Mouse (Mus musculus) heart, embryonic 12.5 days (tissue): ENCODE data around the gene Tmbim1. TPM values are rescaled to one million over a fixed set of nuclear protein-coding genes. Genes with fewer than 3 reads are reported as not detected.
"Not testable (repeated sequence)": the region's sequence is repeated elsewhere in the genome, so short reads cannot be mapped to it uniquely, and the experiment has no call there.

Experiments used
- ATAC-seq: fragments of 200-750 bp; cut with Nextera tagmentation; 2 replicates; pipeline ENCODE4 v1.8.0; 2017; ENCODE audit warnings: moderate TSS enrichment, moderate library complexity; ENCODE audit not compliant: insufficient number of reproducible peaks, low FRiP score
- H3K27ac ChIP-seq: fragments of 300-500 bp; sonication (generic); 2 replicates; pipeline ENCODE4 v1.5.1; 2016; ENCODE audit warnings: mild to moderate bottlenecking, moderate library complexity; ENCODE audit not compliant: poor library complexity, severe bottlenecking
- H3K27me3 ChIP-seq: fragments of 300-500 bp; sonication (generic); replicated peaks from 2 replicates; pipeline ENCODE4 v1.6.1; 2016; ENCODE audit warnings: mild to moderate bottlenecking, moderate library complexity
- H3K36me3 ChIP-seq: fragments of 300-500 bp; sonication (generic); 2 replicates; pipeline ENCODE4 v1.6.1; 2016; ENCODE audit warnings: mild to moderate bottlenecking, moderate library complexity
- H3K4me1 ChIP-seq: fragments of 300-500 bp; sonication (generic); replicated peaks from 2 replicates; pipeline ENCODE4 v1.6.1; 2016; ENCODE audit warnings: mild to moderate bottlenecking
- H3K4me2 ChIP-seq: fragments of 300-500 bp; sonication (generic); 2 replicates; pipeline ENCODE4 v1.6.1; 2016; ENCODE audit warnings: mild to moderate bottlenecking, moderate library complexity
- H3K4me3 ChIP-seq: fragments of 300-500 bp; sonication (generic); 2 replicates; pipeline ENCODE4 v1.5.1; 2016; ENCODE audit warnings: mild to moderate bottlenecking
- H3K9ac ChIP-seq: fragments of 300-500 bp; sonication (generic); 2 replicates; pipeline ENCODE4 v1.6.1; 2016; ENCODE audit warnings: mild to moderate bottlenecking, moderate library complexity
- H3K9me3 ChIP-seq: fragments of 300-500 bp; sonication (generic); replicated peaks from 2 replicates; pipeline ENCODE4 v1.6.1; 2016; ENCODE audit warnings: mild to moderate bottlenecking, moderate library complexity
- WGBS: fragments of 180-500 bp; shearing (Covaris S2); methylation state at CpG from one replicate; pipeline ENCODE4 v1.1.7; 2016; 5-methylcytosine and 5-hydroxymethylcytosine counted together
- polyA plus RNA-seq: library from polyadenylated mRNA; unstranded; fragments of >200 nt; fragmentation: Nextera tagmentation; extraction: Ambion mirVana; gene quantifications from 2 replicates; pipeline ENCODE4 v1.2.1, GENCODE M21; 2016

Tmbim1 gene
- 41.1 and 42.9 TPM in 2 replicates for polyA plus RNA-seq

DNA sequence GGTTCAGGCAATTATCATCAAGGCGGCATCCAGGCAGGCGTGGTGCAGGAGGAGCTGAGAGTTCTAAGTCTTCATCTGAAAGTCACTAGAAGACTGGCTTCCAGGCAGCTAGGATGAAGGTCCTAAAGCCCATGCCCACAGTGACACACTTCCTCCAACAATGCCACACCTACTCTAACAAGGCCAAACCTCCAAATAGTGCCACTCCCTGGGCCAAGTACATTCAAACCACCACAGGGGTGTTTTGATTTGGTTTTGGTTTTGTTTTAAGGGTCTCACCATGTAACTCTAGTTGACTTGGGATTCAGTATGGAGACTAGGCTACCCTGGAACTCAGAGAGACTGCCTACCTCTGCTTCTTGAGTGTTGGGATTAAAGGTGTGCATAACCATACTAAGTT is at the start of gene Tmbim1:
Gene Tmbim1 (minus strand): TSS at position 101 of the 400 bp plus-strand sequence.
- Histone ChIP-seq H3K4me1 (peaks cover 61% of the 10 kb centered on the region), H3K27ac (peak within 1 kb of the TSS; percentile 91), H3K4me3 (peak within 1 kb of the TSS; percentile 64), H3K27me3 (no peaks in the 10 kb centered on the region), H3K9ac (peak within 1 kb of the TSS; percentile 79; the same call in 1 of the 2 replicates), H3K36me3 (no peaks in the 10 kb centered on the region), H3K4me2 (peak within 1 kb of the TSS; percentile 73), H3K9me3 (no peaks in the 10 kb centered on the region)
- ATAC-seq: no peak
- WGBS: 89% methylated on average over 2 of the region's 2 CpGs

DNA sequence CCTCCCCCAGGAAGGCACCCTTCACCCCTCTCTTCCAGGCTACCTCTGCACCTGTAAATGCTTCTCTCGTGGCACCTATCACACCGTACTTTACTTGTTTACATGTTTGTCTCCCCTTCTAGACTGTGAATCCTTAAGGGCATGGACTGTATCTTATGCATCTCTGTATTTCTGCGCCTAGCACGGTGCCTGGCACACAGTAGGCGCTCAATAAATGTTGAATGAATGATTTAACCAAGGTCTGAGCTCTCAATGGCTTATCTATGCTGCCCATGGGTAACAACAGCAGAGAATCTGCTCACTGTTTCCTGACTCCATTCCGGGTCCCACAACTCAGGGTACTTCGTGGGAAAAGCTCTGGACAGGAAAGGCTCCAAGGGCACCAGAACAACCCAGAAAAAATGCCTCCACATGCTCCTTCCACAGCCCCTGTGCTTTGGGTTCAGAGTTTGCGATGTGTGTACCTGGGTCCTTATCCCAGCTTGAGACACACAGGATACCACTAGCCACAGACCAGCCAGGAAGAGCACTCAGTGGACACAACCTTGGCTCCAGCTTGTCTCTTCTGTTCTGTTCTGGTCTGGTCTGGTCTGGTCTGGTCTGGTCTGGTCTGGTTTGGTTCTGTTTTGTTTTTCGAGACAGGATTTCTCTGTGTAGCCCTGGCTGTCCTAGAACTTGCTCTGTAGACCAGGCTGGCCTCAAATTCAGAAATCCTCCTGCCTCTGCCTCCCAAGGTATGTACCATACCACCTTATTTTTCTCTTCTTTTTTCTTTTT is 48.2 kb upstream of the Tmbim1 start:
- Histone ChIP-seq H3K4me1 (peaks cover 15% of the 10 kb centered on the region), H3K36me3 (peaks cover 50% of the 10 kb centered on the region), H3K27ac (0 out of 2 replicates have a peak overlapping the region, but pooled peaks have one; percentile 52), H3K4me2 (no peak overlapping the region), H3K9me3 (no peaks in the 10 kb centered on the region), H3K27me3 (no peaks in the 10 kb centered on the region), H3K9ac (no peak overlapping the region), H3K4me3 (no peak overlapping the region)
- WGBS: 81% methylated on average over 9 of the region's 9 CpGs
- ATAC-seq: no peak

DNA sequence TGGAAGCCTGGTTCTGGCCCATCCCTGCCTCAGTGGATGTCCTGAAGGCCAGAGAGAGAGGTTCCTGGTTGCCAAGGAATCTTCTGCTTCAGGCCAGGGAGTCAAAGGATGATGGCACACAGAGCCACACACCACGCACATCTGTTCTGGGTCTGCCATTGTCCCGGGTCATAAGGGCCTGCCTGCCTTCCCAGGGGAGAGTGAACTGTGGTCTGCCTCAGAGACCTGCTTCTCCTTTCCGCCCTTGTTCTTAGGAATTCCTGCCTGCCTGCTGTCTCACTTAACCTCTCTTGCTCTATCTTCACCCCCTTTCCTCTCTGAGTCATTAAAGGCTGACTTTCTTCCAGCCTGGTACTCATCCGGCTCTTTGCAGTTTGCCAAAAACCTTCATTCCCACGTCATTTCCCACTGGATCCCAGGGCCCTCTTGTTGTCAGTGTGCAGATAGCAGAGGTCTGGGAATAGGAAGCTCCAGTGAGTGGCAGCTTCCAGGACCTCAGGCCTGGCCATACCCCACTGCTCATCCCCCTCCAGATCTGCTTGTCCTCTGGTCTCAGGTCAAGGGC is 47.2 kb upstream of the Tmbim1 start:
- H3K9ac ChIP-seq: no peak overlapping the region
- H3K9me3 ChIP-seq: no peaks in the 10 kb centered on the region
- H3K27me3 ChIP-seq: no peaks in the 10 kb centered on the region
- peaks cover 15% of the 10 kb centered on the region for H3K4me1 ChIP-seq
- peaks cover 59% of the 10 kb centered on the region for H3K36me3 ChIP-seq
- 42% methylated on average over 5 of the region's 5 CpGs for WGBS
- peak overlapping the region; percentile 52 for H3K27ac ChIP-seq
- H3K4me3 ChIP-seq: no peak overlapping the region
- no peak overlapping the region for H3K4me2 ChIP-seq
- ATAC-seq: peak; percentile 56

DNA sequence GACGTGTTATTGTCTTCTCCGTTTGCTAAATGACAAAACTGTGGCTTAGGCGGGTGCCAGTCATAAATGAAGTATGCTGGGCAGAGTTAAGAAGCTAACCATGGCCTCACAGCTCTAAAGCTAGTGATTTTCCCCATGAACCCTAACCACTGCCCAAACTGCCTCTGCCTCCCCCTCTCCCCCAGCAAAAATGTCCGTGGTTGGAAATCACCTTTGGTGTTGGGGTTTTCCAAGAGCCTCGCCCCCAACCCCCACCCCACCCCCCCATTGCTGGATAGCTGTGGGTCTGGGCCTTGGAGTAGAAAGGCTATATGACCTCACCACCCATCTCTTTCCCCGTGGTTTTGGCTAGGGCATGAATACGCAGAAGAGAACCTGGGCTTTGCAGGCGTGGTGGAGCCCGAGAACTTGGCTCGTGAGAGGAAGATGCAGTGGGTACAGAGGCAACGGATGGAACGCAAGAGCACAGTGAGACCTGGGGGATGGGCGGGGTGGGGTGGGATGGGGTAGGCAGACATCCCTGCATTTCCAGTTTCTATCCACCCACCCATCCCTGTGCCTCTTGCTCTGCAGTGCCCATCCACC is 45.9 kb upstream of the Tmbim1 start:
- ATAC-seq: no peak

GRCm38 (mm10) chr1:74344163-74344916 is 38.9 kb upstream of the Tmbim1 start:
- H3K27ac ChIP-seq: no peak overlapping the region
- 0 out of 2 replicates have a peak, but pooled peaks cover 11% of the 10 kb centered on the region for H3K4me1 ChIP-seq
- no peak for ATAC-seq
- 81% methylated on average over 11 of the region's 11 CpGs for WGBS
- H3K4me3 ChIP-seq: no peak overlapping the region
- H3K4me2 ChIP-seq: no peak overlapping the region
- no peaks in the 10 kb centered on the region for H3K27me3 ChIP-seq
- H3K36me3 ChIP-seq: peaks cover 20% of the 10 kb centered on the region
- no peak overlapping the region for H3K9ac ChIP-seq
- H3K9me3 ChIP-seq: no peaks in the 10 kb centered on the region

More for the DNA sequence above, 45.9 kb upstream of the Tmbim1 start:
- no peak overlapping the region for H3K27ac ChIP-seq
- H3K4me1 ChIP-seq: peaks cover 15% of the 10 kb centered on the region
- no peak overlapping the region for H3K4me3 ChIP-seq
- no peaks in the 10 kb centered on the region for H3K9me3 ChIP-seq
- no peaks in the 10 kb centered on the region for H3K27me3 ChIP-seq
- no peak overlapping the region for H3K9ac ChIP-seq
- peaks cover 63% of the 10 kb centered on the region for H3K36me3 ChIP-seq
- no peak overlapping the region for H3K4me2 ChIP-seq
- 90% methylated on average over 13 of the region's 13 CpGs for WGBS

DNA sequence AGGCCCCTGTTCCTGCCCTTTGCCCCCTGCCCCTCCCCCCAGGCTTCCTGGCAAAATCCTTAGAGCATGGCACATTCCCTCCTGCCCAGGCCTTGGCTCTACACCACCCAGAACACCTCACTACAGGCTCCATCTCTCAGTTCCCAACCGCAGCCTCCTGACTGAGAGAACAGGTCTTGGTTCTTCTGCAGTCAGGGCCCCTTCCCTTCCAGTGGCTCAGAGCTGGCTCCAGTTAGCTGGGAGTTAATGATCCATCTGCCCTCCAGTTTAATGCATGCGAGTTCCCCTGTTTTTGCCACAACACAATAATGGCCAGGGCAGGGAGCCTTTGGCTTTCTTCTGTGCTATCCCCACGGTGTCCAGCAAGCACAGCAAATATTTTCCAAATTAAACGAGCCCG is 37.7 kb upstream of the Tmbim1 start:
- Histone ChIP-seq H3K9ac (0 out of 2 replicates have a peak overlapping the region, but pooled peaks have one; percentile 24), H3K27me3 (no peaks in the 10 kb centered on the region)
- ATAC-seq: no peak

GRCm38 (mm10) chr1:74342308-74342707 is 36.9 kb upstream of the Tmbim1 start:
- Histone ChIP-seq H3K4me3 (no peak overlapping the region), H3K9ac (no peak overlapping the region), H3K4me2 (no peak overlapping the region), H3K4me1 (peaks cover 25% of the 10 kb centered on the region), H3K27me3 (no peaks in the 10 kb centered on the region), H3K9me3 (no peaks in the 10 kb centered on the region), H3K27ac (no peak overlapping the region), H3K36me3 (peaks cover under 1% of the 10 kb centered on the region)
- 87% methylated on average over 1 of the region's 1 CpGs for WGBS
- no peak for ATAC-seq

More for the DNA sequence above, 37.7 kb upstream of the Tmbim1 start:
- WGBS: 77% methylated on average over 5 of the region's 5 CpGs
- Histone ChIP-seq H3K36me3 (peaks cover 8% of the 10 kb centered on the region), H3K9me3 (no peaks in the 10 kb centered on the region), H3K4me3 (no peak overlapping the region), H3K27ac (no peak overlapping the region), H3K4me1 (peaks cover 17% of the 10 kb centered on the region), H3K4me2 (no peak overlapping the region)

DNA sequence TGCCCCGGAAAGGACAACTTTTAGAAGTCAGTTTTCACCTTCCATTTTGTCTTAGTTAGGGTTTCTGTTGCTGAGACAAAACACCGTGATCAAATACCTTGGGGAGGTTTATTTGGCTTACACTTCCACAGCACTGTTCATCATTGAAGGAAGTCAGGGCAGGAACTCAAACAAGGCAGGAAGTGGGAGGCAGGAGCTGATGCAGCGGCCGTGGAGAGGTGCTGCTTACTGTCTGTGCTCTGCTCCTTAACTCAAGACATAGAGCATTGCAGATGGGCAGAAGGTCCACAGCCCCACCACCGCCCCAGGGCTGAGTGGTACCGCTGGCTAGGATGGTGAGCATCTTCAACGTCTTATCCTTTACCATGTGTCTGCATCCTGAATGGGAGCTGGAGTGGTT is 36.5 kb upstream of the Tmbim1 start:
- Histone ChIP-seq H3K27ac (no peak overlapping the region), H3K4me2 (no peak overlapping the region), H3K4me1 (peaks cover 30% of the 10 kb centered on the region), H3K9ac (no peak overlapping the region), H3K9me3 (no peaks in the 10 kb centered on the region), H3K27me3 (no peaks in the 10 kb centered on the region), H3K4me3 (no peak overlapping the region), H3K36me3 (no peaks in the 10 kb centered on the region)
- WGBS: 78% methylated on average over 7 of the region's 7 CpGs
- ATAC-seq: no peak

DNA sequence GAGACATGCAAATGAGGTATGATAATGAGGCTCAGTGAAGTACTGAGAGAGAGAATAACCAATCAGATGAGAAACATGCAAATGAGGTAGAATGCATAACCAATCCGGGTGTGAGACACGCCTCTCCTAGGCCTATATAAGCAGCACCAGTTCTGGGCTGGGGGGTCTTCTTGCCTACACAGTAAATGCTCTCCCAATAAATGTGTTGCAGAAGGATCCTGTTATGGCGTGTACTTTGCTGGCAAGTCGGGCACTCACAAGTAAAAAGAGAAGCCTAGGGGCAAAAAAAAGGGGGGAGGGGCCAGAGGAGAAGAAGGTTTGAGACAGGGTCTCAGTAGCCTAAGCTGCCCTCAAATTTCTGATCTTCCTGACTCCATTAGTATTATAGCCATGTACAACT is 35.6 kb upstream of the Tmbim1 start:
- H3K4me3 ChIP-seq, H3K36me3 ChIP-seq, H3K9me3 ChIP-seq, H3K9ac ChIP-seq, ATAC-seq, H3K4me2 ChIP-seq, H3K27me3 ChIP-seq, H3K27ac ChIP-seq: not testable (repeated sequence)
- WGBS: 88% methylated on average over 4 of the region's 4 CpGs
- peaks cover 31% of the 10 kb centered on the region for H3K4me1 ChIP-seq

GRCm38 (mm10) chr1:74340361-74340764 is 34.9 kb upstream of the Tmbim1 start:
- Histone ChIP-seq H3K27me3 (no peaks in the 10 kb centered on the region), H3K4me2 (no peak overlapping the region), H3K36me3 (no peaks in the 10 kb centered on the region), H3K4me1 (peaks cover 36% of the 10 kb centered on the region), H3K9ac (no peak overlapping the region), H3K27ac (no peak overlapping the region), H3K4me3 (no peak overlapping the region), H3K9me3 (no peaks in the 10 kb centered on the region)
- no peak for ATAC-seq
- WGBS: 88% methylated on average over 6 of the region's 6 CpGs

- ATAC-seq: no peak
- peaks cover 40% of the 10 kb centered on the region for H3K4me1 ChIP-seq
- 85% methylated on average over 9 of the region's 9 CpGs for WGBS
Measured at GRCm38 (mm10) chr1:74339917-74340316, 34.5 kb upstream of the Tmbim1 start.

More at GRCm38 (mm10) chr1:74339917-74340316, 34.5 kb upstream of the Tmbim1 start:
- H3K36me3 ChIP-seq: no peaks in the 10 kb centered on the region
- no peak overlapping the region for H3K4me3 ChIP-seq
- no peak overlapping the region for H3K4me2 ChIP-seq
- no peak overlapping the region for H3K9ac ChIP-seq
- H3K27me3 ChIP-seq: no peaks in the 10 kb centered on the region
- no peak overlapping the region for H3K27ac ChIP-seq
- H3K9me3 ChIP-seq: no peaks in the 10 kb centered on the region
